Comparison of ENCODE assay signal across 14 mouse cellular contexts in genomic region chr8:122635878-122636802, GRCm38 (mm10). TPM values are rescaled to one million over a fixed set of nuclear protein-coding genes. Genes with fewer than 3 reads are reported as not detected.
A peak's percentile ranks its signal among the peaks of the same experiment; 100 is the strongest.
DNase-seq lines count a peak whose midpoint lies in the region; ATAC-seq and TF ChIP-seq lines count a peak whose summit lies in the region.
"Had no signal": no experiment of that assay in that cellular context is flagged by ENCODE, and none has a peak within 500 bp of the region (broad histone marks: within the 10 kb centered on the region; RNA-seq: fewer than 3 reads in every experiment).

No protein-coding gene starts in this region.

- H3K4me2 ChIP-seq in lung, postnatal 0 days (replicated peaks; ENCODE audit: low read depth, low read length), result no peak overlapping the region
- peak overlapping the region; percentile 49 for H3K4me2 ChIP-seq in liver, embryonic 13.5 days
- H3K4me2 ChIP-seq in hindbrain, embryonic 11.5 days (replicated peaks; ENCODE audit: low read depth, low read length), result no peak overlapping the region
- H3K4me2 ChIP-seq: lung, embryonic 15.5 days had no signal

- peak overlapping the region; percentile 26 for H3K27ac ChIP-seq in lung, postnatal 0 days (ENCODE audit: low read length)
- H3K27ac ChIP-seq in liver, embryonic 13.5 days, result peak overlapping the region; percentile 83
- H3K27ac ChIP-seq in hindbrain, embryonic 11.5 days (ENCODE audit: low read depth, low read length), result no peak overlapping the region
- H3K27ac ChIP-seq: lung, embryonic 15.5 days had no signal

- H3K36me3 ChIP-seq in lung, postnatal 0 days (ENCODE audit: insufficient read depth, low read length), result peaks cover 12% of the 10 kb centered on the region; the same call in 1 of the 2 replicates
- peaks cover 84% of the 10 kb centered on the region for H3K36me3 ChIP-seq in liver, embryonic 13.5 days
- H3K36me3 ChIP-seq in hindbrain, embryonic 11.5 days (ENCODE audit: control insufficient read depth, insufficient read depth, low read length), result 0 out of 2 replicates have a peak, but pooled peaks cover 2% of the 10 kb centered on the region

- no peaks in the 10 kb centered on the region for H3K9me3 ChIP-seq in lung, postnatal 0 days (ENCODE audit: low read length)
- no peaks in the 10 kb centered on the region for H3K9me3 ChIP-seq in liver, embryonic 13.5 days (replicated peaks)
- no peaks in the 10 kb centered on the region for H3K9me3 ChIP-seq in hindbrain, embryonic 11.5 days (ENCODE audit: control insufficient read depth, low read length)
- H3K9me3 ChIP-seq: lung, embryonic 15.5 days had no signal

- peak; percentile 68 for DNase-seq in lung, postnatal 0 days (ENCODE audit: low spot score)
- DNase-seq in lung, postnatal 14 days, result no peak
- DNase-seq in liver, embryonic 13.5 days, result peak; percentile 60
- DNase-seq in urinary bladder, postnatal 25 days (ENCODE audit: low spot score), result peak; percentile 39
- no peak for DNase-seq in hindbrain, embryonic 11.5 days (ENCODE audit: low spot score)
- DNase-seq in testis, postnatal 14 days (ENCODE audit: low spot score), result no peak
- DNase-seq in cerebellum, postnatal 14 days, result no peak
- DNase-seq: adrenal gland, adult 2 months; thymus, postnatal 25 days had no signal

- TF ChIP-seq EP300 in lung, postnatal 0 days (IDR thresholded peaks at IDR 0.05), result peak; percentile 65

- 42% methylated on average over 14 of the region's 14 CpGs for WGBS in lung, postnatal 0 days
- 39% methylated on average over 14 of the region's 14 CpGs for WGBS in liver, embryonic 13.5 days (ENCODE audit: insufficient replicate concordance)
- 73% methylated on average over 14 of the region's 14 CpGs for WGBS in hindbrain, embryonic 11.5 days

- H3K27me3 ChIP-seq in lung, postnatal 0 days (replicated peaks; ENCODE audit: insufficient read depth, low read length), result no peaks in the 10 kb centered on the region
- no peaks in the 10 kb centered on the region for H3K27me3 ChIP-seq in liver, embryonic 13.5 days
- no peaks in the 10 kb centered on the region for H3K27me3 ChIP-seq in hindbrain, embryonic 11.5 days (ENCODE audit: control insufficient read depth, insufficient read depth, low read length)
- H3K27me3 ChIP-seq: lung, embryonic 15.5 days had no signal

- TF ChIP-seq CTCF in lung, postnatal 0 days (IDR thresholded peaks at IDR 0.05), result no peak

- peak; percentile 74 for ATAC-seq in lung, postnatal 0 days
- peak; percentile 80 for ATAC-seq in erythroblast, adult 5-6 weeks (replicated peaks; ENCODE audit: low FRiP score, poor library complexity, severe bottlenecking)
- ATAC-seq in liver, embryonic 13.5 days (ENCODE audit: low read depth), result peak; percentile 88
- ATAC-seq in hindbrain, embryonic 11.5 days (ENCODE audit: low FRiP score), result no peak

- no peak overlapping the region for H3K4me3 ChIP-seq in lung, postnatal 0 days (ENCODE audit: low read depth, low read length)
- H3K4me3 ChIP-seq in liver, embryonic 13.5 days (replicated peaks), result peak overlapping the region; percentile 3; the same call in 1 of the 2 replicates
- no peak overlapping the region for H3K4me3 ChIP-seq in hindbrain, embryonic 11.5 days (ENCODE audit: low read depth, low read length)
- H3K4me3 ChIP-seq: lung, embryonic 15.5 days had no signal

- peaks cover 12% of the 10 kb centered on the region; the same call in 1 of the 2 replicates for H3K4me1 ChIP-seq in lung, postnatal 0 days (ENCODE audit: insufficient read depth, low read depth, low read length)
- H3K4me1 ChIP-seq in liver, embryonic 13.5 days (replicated peaks), result peaks cover 51% of the 10 kb centered on the region
- H3K4me1 ChIP-seq in hindbrain, embryonic 11.5 days (replicated peaks; ENCODE audit: control insufficient read depth, insufficient read depth, low read length), result peaks cover 3% of the 10 kb centered on the region; the same call in 1 of the 2 replicates

- no peak overlapping the region for H3K9ac ChIP-seq in lung, postnatal 0 days (replicated peaks; ENCODE audit: low read depth)
- H3K9ac ChIP-seq in liver, embryonic 13.5 days, result peak overlapping the region; percentile 49
- no peak overlapping the region for H3K9ac ChIP-seq in hindbrain, embryonic 11.5 days (ENCODE audit: low read depth, low read length)
- H3K9ac ChIP-seq: lung, embryonic 15.5 days had no signal

RNA-seq across cellular contexts. Expression of gene Pabpn1l, which starts 13.6 kb away (rescaled TPM):
- polyA plus RNA-seq in lung, postnatal 0 days (2015; fragmentation: Nextera tagmentation; extraction: Ambion mirVana), result 0.12 TPM in 1 of 2 replicates, not detected in the other
- not detected in 2 replicates for total RNA-seq in erythroblast, adult 5-6 weeks (2015; ENCODE audit: low replicate concordance)
- total RNA-seq in erythroblast, adult 5-6 weeks (2017; ENCODE audit: low replicate concordance), result not detected in 2 replicates
- polyA plus RNA-seq in liver, embryonic 13.5 days (2015; fragmentation: Nextera tagmentation; extraction: Ambion mirVana), result not detected in 2 replicates
- polyA plus RNA-seq in hindbrain, embryonic 11.5 days (2014; fragmentation: Nextera tagmentation; extraction: Ambion mirVana), result not detected in 2 replicates
- total RNA-seq: adrenal gland, adult 2 months; ES-E14; layer of hippocampus, adult 18-20 months; monocyte, adult 5-6 weeks had no signal
- polyA plus RNA-seq: adrenal gland, adult 2 months; lung, embryonic 15.5 days had no signal

RNA-seq across cellular contexts. Expression of gene Trappc2l, which starts 24.7 kb away (rescaled TPM):
- polyA plus RNA-seq in lung, postnatal 0 days (2015; fragmentation: Nextera tagmentation; extraction: Ambion mirVana), result 66.8 and 70.0 TPM in 2 replicates
- total RNA-seq in erythroblast, adult 5-6 weeks (2015; ENCODE audit: low replicate concordance), result 17.7 and 26.8 TPM in 2 replicates
- 9.1 and 10.2 TPM in 2 replicates for total RNA-seq in erythroblast, adult 5-6 weeks (2017; ENCODE audit: low replicate concordance)
- polyA plus RNA-seq in liver, embryonic 13.5 days (2015; fragmentation: Nextera tagmentation; extraction: Ambion mirVana), result 23.2 and 26.7 TPM in 2 replicates
- polyA plus RNA-seq in hindbrain, embryonic 11.5 days (2014; fragmentation: Nextera tagmentation; extraction: Ambion mirVana), result 48.3 and 60.2 TPM in 2 replicates

RNA-seq across cellular contexts. Expression of gene Galns, which starts 24.9 kb away (rescaled TPM):
- polyA plus RNA-seq in lung, postnatal 0 days (2015; fragmentation: Nextera tagmentation; extraction: Ambion mirVana), result 14.3 and 14.5 TPM in 2 replicates
- 8.6 and 23.2 TPM in 2 replicates for total RNA-seq in erythroblast, adult 5-6 weeks (2015; ENCODE audit: low replicate concordance)
- total RNA-seq in erythroblast, adult 5-6 weeks (2017; ENCODE audit: low replicate concordance), result 8.6 and 15.5 TPM in 2 replicates
- polyA plus RNA-seq in liver, embryonic 13.5 days (2015; fragmentation: Nextera tagmentation; extraction: Ambion mirVana), result 4.0 and 4.4 TPM in 2 replicates
- polyA plus RNA-seq in hindbrain, embryonic 11.5 days (2014; fragmentation: Nextera tagmentation; extraction: Ambion mirVana), result 4.7 and 6.2 TPM in 2 replicates

RNA-seq across cellular contexts. Expression of gene Aprt, which starts 59.4 kb away (rescaled TPM):
- polyA plus RNA-seq in lung, postnatal 0 days (2015; fragmentation: Nextera tagmentation; extraction: Ambion mirVana), result 203 and 206 TPM in 2 replicates
- total RNA-seq in erythroblast, adult 5-6 weeks (2015; ENCODE audit: low replicate concordance), result 77.1 and 85.7 TPM in 2 replicates
- 20.6 and 30.2 TPM in 2 replicates for total RNA-seq in erythroblast, adult 5-6 weeks (2017; ENCODE audit: low replicate concordance)
- polyA plus RNA-seq in liver, embryonic 13.5 days (2015; fragmentation: Nextera tagmentation; extraction: Ambion mirVana), result 198 and 218 TPM in 2 replicates
- polyA plus RNA-seq in hindbrain, embryonic 11.5 days (2014; fragmentation: Nextera tagmentation; extraction: Ambion mirVana), result 194 and 206 TPM in 2 replicates

Comparison
In these comparisons a context has a peak if more than half of its experiments do, and no peak if none do; other contexts are left out.
1. DNase-seq: peak in lung, postnatal 0 days (single experiment), liver, embryonic 13.5 days (single experiment) and urinary bladder, postnatal 25 days (single experiment); none in lung, postnatal 14 days (single experiment), hindbrain, embryonic 11.5 days (single experiment), testis, postnatal 14 days (single experiment) and cerebellum, postnatal 14 days (0 of 2).